Mouse (Mus musculus): ENCODE measurements at regions not wholly inside any gene's neighbourhood (a gene's known extent, or its start where the extent isn't known, plus 50 kb on each side); places are given as distances from the start of the nearest gene placed in this dataset.
A peak's percentile ranks its signal among the peaks of the same experiment; 100 is the strongest.

DNA sequence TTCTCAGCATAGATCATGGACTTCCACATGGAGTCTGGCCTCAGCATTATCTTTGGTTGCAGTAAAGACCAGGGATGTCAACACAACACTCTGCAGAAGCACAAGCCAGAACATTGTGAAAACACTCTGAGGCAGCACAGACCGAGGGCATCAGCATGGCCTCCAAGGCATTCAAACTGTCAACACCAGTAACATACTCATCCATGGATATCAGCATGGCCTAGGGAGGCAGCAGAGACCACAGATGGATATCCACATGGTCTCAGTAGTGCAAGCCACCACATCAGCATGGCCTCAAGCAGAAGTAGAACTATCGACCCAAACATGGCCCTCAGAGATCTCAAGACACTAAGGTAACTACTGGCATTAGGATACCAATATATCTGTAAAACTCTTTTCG lies 935.8 kb downstream of the Slitrk1 start:
- no peak for DNase-seq (ENCODE audit: low read depth, low spot score)

DNA sequence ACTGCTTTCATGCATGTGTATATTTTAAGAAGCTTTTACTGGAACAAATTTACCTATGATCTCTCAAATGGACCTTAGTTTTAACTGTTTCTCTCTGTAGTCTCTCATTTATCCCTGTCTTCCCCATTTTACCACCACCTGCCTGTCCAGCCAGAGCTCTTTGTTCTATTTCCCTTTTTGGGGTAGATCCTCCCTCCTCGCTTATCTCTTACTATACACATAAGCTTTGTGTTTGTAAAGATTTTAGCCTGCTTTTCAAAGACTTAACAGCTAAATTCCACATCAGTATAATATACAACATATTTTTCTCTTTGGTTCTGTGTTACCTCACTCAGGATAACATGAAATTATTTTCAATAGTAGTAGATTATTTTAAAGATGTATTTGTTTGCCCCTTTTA lies 961.9 kb downstream of the Slitrk1 start:
- no peak for DNase-seq (ENCODE audit: low read depth, low spot score)

DNA sequence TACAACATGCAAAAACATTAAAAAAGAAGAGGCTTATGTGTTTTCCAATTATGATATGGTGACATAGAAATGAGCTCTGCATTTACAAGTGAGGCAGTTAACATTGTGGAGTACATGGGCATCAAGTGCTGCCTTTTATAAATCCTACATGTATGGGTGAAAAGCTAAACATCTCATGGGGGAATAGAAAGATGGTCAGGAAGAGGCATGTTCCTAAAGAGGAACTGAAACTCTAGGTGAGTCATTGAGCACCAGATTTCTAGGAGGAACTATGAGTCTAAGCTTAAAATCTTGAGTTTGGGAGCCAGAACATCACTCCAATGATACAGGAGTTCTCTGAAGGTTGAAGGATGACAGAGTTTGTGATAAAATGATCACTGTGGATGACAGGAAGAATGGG lies 1010.2 kb downstream of the Slitrk1 start:
- DNase-seq (ENCODE audit: low read depth, low spot score) = peak; percentile 73

DNA sequence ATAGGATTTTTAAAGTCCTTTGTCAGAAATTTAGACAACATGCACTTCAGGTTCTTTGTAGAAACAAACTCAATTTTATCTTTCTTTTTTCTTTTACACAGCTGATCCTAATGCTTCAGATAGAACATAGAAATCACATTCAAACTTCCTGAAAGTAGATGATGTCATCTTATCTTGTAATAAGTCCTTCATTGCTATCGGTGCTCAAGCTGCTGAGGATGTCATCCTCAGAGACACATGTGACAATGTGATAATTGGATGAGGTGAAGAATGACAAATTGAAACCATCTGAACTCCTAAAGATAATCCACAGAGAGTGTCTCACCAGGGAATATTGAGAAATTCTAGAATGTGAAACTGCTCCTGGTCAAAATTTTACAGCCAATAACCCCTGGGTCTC lies 1012.1 kb downstream of the Slitrk1 start:
- no peak for DNase-seq (ENCODE audit: low read depth, low spot score)

DNA sequence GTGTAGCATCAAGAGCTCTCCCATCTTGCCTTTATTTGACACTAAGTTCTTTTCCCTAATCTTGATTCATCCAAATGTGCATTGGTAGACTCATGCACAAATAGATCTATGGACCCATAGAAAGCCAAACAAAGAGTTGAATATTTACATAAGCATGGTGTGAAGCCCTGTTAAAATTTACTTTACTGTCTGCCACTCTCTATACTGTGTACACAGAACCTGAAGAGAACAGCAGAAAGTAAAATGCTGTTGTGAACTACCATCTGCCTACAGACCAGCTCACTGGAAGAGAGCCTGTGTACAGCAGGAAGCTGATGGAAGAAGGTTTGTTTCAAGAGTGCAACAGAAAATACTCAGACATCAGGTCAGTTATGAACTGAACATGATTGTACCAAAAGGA lies 1053.1 kb downstream of the Slitrk1 start:
- no peak for DNase-seq (ENCODE audit: low read depth, low spot score)

DNA sequence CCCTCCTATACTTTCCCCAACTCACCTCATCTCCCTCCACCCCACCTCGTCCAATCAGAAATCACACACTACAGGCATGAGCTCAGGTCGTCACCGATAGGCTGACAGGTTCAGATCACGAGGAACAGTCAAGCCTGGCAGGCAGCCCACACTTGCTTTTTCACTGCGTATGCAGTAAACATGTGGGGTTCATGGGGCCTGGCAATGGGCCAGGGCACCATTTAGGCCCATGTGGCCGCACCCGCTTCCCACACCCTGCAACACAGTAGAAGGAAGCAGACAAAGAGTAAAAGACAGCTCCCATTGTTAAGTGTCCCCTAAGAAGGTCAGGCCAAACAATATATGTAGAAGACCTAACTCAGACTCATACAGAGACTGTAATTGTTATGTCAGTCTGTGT lies 1064.3 kb downstream of the Slitrk1 start:
- DNase-seq (ENCODE audit: low read depth, low spot score) = no peak

DNA sequence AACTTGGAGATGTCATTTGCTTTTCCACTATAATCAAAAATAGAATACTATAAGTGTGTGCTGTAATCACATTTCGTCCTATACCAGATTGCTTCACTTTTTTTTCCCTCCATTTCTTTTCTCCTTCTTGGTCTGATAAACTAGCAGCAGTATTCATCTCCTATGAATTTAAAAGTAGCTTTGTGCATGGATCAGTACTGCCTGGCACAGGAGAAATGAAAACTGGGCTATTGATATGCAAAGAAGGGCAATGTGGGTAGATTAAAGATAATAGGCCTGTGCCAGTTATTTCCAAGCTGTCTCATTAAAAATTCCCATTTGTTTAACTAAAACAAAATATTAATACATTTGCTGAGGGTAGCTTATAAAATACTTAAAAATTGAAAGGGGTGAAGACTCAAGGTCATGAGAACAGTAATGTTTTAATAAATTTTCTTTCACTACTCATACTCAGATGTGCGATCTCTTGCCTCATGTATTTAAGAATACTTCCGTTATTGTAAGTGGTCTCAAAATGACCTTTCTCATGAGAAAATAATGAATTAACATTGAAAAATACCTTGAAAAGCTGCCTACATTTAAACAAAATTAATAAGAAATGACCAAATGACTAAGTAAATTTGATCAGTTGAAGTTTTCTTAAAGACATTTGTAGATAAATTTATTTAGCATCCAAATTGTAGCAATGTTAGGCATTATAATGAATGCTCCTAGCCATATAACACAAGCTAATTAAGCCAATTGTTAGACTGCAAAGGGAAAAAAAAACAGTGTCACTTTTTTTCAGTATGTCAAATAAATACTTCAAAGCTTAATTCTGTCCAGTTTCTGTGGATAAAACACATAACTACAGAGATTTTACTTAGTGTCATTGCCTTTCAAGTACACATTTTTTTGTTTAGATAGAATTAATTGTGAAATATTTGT lies 1068.4 kb downstream of the Slitrk1 start:
- DNase-seq (ENCODE audit: low read depth, low spot score) = no peak

DNA sequence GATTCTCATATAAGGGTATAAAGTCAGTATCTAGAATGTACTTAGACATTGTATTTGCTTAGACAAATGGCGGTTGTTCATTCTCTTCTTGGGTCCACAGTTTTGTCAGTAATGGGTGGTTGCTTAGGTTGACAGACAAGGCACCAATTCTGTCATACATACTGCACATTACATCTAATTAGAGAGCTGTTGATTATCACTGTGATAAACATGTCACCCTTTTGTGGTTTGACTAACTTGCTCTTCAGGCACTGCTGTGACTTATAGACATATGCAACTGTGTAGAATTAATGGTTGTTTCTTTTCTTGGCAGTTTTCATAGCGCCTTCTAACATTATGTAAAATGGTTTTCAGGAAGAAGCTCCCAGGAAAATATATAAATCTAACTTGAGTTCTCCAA lies 1069.4 kb downstream of the Slitrk1 start:
- no peak for DNase-seq (ENCODE audit: low read depth, low spot score)

DNA sequence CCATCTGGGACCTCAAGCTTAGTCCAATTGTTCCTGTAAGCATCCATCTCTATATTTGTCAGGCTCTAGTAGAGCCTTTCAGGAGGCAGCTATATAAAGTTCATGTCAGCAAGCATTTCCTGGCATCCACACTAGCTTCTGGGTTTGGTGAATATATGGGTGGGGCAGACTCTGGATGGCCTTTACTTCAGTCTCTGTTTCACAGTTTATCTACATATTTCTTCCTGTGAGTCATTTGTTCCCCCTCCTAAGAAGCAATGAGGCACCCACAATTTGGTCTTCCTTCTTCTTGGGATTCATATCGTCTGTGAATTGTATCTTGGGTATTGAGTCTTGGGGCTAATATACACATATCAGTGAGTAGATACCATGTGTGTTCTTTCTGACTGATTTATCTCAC lies 1081.0 kb downstream of the Slitrk1 start:
- DNase-seq (ENCODE audit: low read depth, low spot score) = no peak

DNA sequence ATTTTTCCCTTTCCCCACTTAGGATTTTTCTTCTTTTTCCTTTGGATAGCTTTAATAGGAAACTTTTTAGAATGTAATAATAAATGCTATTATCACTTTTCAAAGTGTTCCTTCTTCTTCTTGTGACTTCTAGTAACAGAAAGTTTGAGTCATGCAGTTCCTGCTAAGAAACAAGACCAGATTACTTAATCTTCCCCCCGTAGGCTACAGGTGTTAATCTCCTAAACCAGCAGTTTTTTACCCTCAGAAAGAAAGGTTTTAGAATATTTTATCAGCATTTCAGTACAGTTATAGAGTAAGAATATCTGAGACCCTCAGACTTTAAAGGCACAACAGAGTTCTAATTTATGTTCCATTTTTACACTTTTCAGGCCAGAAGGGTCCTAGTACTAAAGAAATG lies 1128.7 kb downstream of the Slitrk1 start:
- DNase-seq (ENCODE audit: low read depth, low spot score) = no peak
